Comparison of ENCODE assay signal across 7 mouse cellular contexts in the genomic region with DNA sequence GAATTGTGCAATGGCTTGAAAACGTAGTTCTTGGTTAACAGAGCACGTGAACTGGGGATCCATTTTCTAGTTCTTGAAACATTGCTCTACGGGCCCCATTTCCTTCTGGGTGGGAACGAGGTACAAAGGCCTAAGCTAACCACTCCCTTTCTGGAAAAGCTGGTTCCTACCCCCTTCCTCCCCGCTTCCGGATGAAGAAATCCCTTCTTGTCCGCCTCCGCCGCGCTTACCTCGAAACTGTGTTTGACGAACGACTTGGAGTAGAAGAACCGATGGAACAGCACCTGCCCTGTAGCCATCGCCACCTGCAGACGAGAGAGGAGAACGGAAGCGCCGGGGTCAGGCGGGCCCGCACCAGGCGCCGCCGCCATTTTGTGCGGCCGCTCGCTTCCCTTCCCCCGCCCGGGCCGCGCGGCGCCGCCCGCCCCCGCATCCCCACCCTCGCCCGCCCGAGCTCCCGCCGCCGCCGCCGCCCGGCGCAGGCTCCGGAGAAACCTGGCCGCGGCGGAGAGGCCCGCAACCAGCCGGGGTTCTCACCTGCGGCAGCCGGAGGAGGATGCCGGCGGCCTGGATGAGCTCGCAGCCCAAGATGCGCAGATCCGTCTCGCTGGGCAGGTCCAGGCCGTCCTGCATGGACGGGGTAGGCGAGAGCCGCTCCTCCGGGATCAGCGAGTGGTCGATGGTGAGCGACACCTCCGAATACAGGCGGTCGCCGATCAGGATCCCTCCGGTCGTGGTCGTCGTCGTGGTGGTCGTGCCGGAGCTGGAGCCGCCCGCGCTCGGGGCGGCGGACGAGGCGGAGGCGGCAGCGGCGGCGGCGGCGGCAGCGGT. TPM values are rescaled to one million over a fixed set of nuclear protein-coding genes. Genes with fewer than 3 reads are reported as not detected.
A peak's percentile ranks its signal among the peaks of the same experiment; 100 is the strongest.
DNase-seq lines count a peak whose midpoint lies in the region; ATAC-seq and TF ChIP-seq lines count a peak whose summit lies in the region.

No protein-coding gene starts in this region.

- peaks cover 9% of the 10 kb centered on the region; the same call in 1 of the 2 replicates for H3K27me3 ChIP-seq in midbrain, embryonic 10.5 days (ENCODE audit: low read depth, poor library complexity, severe bottlenecking)

- peak overlapping the region; percentile 99 for H3K27ac ChIP-seq in cortical plate, adult 2 months (ENCODE audit: insufficient read depth, low read length)
- peak overlapping the region; percentile 100 for H3K27ac ChIP-seq in midbrain, embryonic 10.5 days (replicated peaks)

- no peak for TF ChIP-seq CTCF in cortical plate, adult 2 months (IDR thresholded peaks at IDR 0.05; ENCODE audit: extremely low read depth, insufficient read depth, low read length)

- peak; percentile 38 to 48 for DNase-seq in adrenal gland, adult 18-20 months (ENCODE audit: low spot score in 2 of 2)
- peak; percentile 53 for DNase-seq in gastrocnemius, postnatal 14 days
- DNase-seq in left cerebral cortex, postnatal 4 days: peak; percentile 72
- peak; percentile 79 for DNase-seq in midbrain, embryonic 10.5 days (ENCODE audit: low spot score)
- peak; percentile 58 for DNase-seq in skeletal muscle tissue, adult 2 months (ENCODE audit: low read depth, low spot score)

- peak overlapping the region; percentile 57 for H3K4me3 ChIP-seq in cortical plate, adult 2 months (ENCODE audit: insufficient read depth, low read length)
- H3K4me3 ChIP-seq in midbrain, embryonic 10.5 days: peak overlapping the region; percentile 99

- no peak for TF ChIP-seq POLR2A in cortical plate, adult 2 months (IDR thresholded peaks at IDR 0.05; ENCODE audit: extremely low read depth, insufficient read depth, low read length)

- peaks cover 44% of the 10 kb centered on the region for H3K36me3 ChIP-seq in midbrain, embryonic 10.5 days

- H3K4me1 ChIP-seq in cortical plate, adult 2 months (ENCODE audit: control insufficient read depth, insufficient read depth, low read length): peaks cover 12% of the 10 kb centered on the region; the same call in 1 of the 2 replicates
- H3K4me1 ChIP-seq in midbrain, embryonic 10.5 days: peaks cover 51% of the 10 kb centered on the region

- H3K9me3 ChIP-seq in midbrain, embryonic 10.5 days (replicated peaks): no peaks in the 10 kb centered on the region

- ATAC-seq in inflammation-experienced regulatory T-cells, adult 6 months: peak; percentile 46

- intact Hi-C loops in gastrocnemius, postnatal 14 days (cut with DNase I; ENCODE audit: low total_unique reads): loop anchor here (2.0 kb wide), 1 partner anchor 17 kb away; no protein-coding TSS in a partner anchor
- intact Hi-C loops in left cerebral cortex, postnatal 4 days (cut with DNase I): no loop called here

- under 1% methylated on average over 92 of the region's 94 CpGs for WGBS in midbrain, embryonic 10.5 days

RNA-seq across cellular contexts. Expression of gene Ccnl1, which starts 0.6 kb away (rescaled TPM):
- total RNA-seq in adrenal gland, adult 18-20 months (2021): 100 to 1,000 TPM in 1 of 2 experiments, 10 to 100 TPM in 1; 89.0 to 102 TPM
- polyA plus RNA-seq in cortical plate, adult 2 months (2012; rRNA removed): 65.2 and 67.2 TPM in 2 replicates
- 10 to 100 TPM; 16.1 to 18.8 TPM for total RNA-seq in gastrocnemius, postnatal 14 days (2021)
- 10 to 100 TPM; 57.7 to 79.7 (median 59.5) TPM for polyA plus RNA-seq in inflammation-experienced regulatory T-cells, adult 6 months (2017; shearing (Covaris generic))
- 10 to 100 TPM; 65.7 to 72.1 TPM for total RNA-seq in left cerebral cortex, postnatal 4 days (2021)
- 98.2 and 106 TPM in 2 replicates for polyA plus RNA-seq in midbrain, embryonic 10.5 days (2016; fragmentation: Nextera tagmentation; extraction: Ambion mirVana)

Comparison
In these comparisons a context has a peak if more than half of its experiments do, and no peak if none do; other contexts are left out.
1. Peak in every context shown above with its lines: DNase-seq, ATAC-seq, H3K4me3 ChIP-seq and H3K27ac ChIP-seq.